Mouse (Mus musculus) megakaryocyte, embryonic 14.5 days (primary cell): ENCODE data around the gene Rassf6.

Source experiments
- FLI1 ChIP-seq: IDR thresholded peaks from 2 replicates; pipeline ENCODE4 v1.6.1; 2012; ENCODE audit warnings: low read length, inconsistent platforms, mixed read lengths
- GATA1 ChIP-seq: IDR thresholded peaks from 3 replicates; pipeline ENCODE4 v1.6.1; 2012; ENCODE audit warnings: mixed read lengths, low read length, inconsistent platforms, borderline replicate concordance

DNA sequence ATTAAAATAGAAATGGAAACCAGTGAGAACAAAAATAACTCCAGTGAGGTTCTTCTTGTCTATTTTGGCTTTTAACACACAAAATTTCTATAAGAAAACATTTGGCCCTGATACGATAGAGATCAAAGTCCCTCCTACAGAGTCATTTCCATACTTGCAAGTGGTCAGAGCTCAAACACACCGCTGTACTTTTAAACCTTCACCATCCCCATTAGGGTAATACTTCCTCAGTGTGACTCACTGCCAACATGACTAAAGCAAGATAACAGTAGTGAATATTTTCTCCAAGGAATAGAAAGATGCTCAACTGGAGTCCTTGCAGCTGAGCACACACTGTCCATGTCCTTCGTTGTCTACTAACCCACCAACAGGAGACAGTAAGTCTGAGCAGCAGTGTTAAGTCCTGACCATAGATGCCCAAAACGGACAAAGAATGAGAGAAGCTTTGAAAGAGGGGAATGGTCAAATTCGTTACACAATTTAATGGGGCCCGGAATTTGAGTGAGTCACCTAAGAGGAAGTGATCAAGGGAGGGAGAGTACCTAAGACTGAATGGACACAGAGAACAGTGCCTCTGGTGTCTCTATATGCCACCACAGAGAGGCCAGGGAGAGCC is 28.4 kb downstream of the Rassf6 start:
- TF ChIP-seq GATA1 = no peak
- TF ChIP-seq FLI1 = no peak
